Mouse (Mus musculus): ENCODE measurements around the gene Hexim1. TPM values are rescaled to one million over a fixed set of nuclear protein-coding genes. Genes with fewer than 3 reads are reported as not detected.

Hexim1 gene
- total RNA-seq, 2 experiments from 2014 or later: 53.7 to 57.3 TPM

GRCm38 (mm10) chr11:103096979-103097894 is 18.8 kb upstream of the Hexim1 start:
- DNase-seq (ENCODE audit: low spot score in 2 of 2): no peak

- no peak for DNase-seq (ENCODE audit: low spot score in 2 of 2)
Observed at GRCm38 (mm10) chr11:103098531-103099190, 17.4 kb upstream of the Hexim1 start.

DNA sequence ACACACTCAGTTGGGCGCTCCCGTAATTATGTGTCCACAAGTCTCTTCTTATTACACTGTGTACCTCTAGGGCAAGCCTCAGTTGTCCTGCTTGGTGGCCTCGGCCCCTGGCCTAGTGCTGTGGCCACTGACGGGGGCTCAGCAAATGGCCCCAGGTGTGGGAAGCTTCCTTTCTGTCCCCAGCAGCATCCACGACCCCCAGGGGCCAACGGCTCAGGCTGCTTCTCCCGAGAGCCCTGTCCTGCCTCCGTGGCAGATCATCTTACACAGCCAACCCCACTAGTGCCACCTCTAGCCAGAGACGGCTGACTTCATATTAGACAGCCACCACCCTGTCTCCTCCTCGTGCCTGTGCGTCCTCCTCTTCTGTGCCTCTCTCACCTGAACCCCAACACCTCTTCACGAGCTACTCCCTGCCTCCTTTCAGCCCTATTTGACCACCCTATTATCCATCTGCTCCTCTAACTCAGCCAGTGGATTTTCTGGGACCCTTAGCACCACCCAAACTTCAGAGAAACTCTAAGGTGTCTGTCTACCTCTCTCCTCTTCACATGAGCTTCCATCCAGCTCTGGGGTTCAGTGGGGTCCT is 16.6 kb upstream of the Hexim1 start:
- DNase-seq (ENCODE audit: low spot score in 2 of 2): no peak

- DNase-seq (ENCODE audit: low spot score in 2 of 2): no peak
Observed at GRCm38 (mm10) chr11:103100361-103100760, 15.7 kb upstream of the Hexim1 start.

- peak in 1 of 2 experiments; percentile 74 for DNase-seq (ENCODE audit: low spot score in 2 of 2)
Observed at GRCm38 (mm10) chr11:103101481-103101865, 14.6 kb upstream of the Hexim1 start, which contains the start of the genes Plcd3 and Acbd4. Plcd3 (minus strand) TSS chr11:103101658. Acbd4 (plus strand) TSS chr11:103101682.

- peak; percentile 68 to 79 for DNase-seq (ENCODE audit: low spot score in 2 of 2)
Observed at GRCm38 (mm10) chr11:103101866-103102501, 14.0 kb upstream of the Hexim1 start.

- DNase-seq (ENCODE audit: low spot score in 2 of 2): peak; percentile 95 to 98
Observed at GRCm38 (mm10) chr11:103102725-103103349, 13.2 kb upstream of the Hexim1 start.

DNA sequence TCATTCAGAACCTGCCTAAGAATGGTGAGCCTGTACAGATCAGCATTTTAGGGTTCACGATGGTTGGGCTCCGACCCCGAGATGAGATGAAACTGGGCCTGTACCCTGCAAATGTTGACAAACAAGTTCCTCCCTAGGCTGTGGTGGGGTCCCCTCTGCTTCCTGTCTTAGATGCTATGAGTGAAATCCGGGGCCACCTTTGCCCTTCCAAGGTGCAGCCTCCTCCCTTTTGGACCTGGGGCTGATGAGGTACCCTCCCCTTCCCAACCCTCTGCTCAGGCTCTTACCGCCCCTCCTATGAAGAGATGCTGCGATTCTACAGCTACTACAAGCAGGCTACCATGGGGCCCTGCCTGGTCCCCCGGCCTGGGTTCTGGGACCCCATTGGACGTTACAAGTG is 12.4 kb upstream of the Hexim1 start:
- no peak for DNase-seq (ENCODE audit: low spot score in 2 of 2)

DNA sequence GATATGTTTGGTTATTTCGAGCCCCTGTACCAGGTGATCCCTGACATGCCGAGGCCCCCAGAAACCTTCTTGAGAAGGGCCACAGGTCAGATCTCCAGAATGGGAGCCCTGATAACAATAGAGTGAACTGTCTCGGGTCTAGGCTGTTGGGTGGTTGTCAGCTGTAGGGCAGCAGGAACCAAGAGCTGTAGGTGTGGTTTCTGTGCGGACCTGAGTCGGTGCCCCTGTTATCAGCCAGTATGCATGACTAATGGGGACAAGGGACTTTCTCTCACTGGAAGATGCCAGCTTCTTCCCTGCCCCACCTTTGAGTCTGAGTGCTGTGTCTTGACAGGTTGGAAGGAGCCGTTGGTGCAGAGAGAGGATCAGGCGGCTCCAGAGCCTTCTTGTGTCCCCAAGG is 11.6 kb upstream of the Hexim1 start:
- DNase-seq (ENCODE audit: low spot score in 2 of 2): no peak

GRCm38 (mm10) chr11:103105180-103105725 is 10.8 kb upstream of the Hexim1 start:
- DNase-seq (ENCODE audit: low spot score in 2 of 2): no peak

DNA sequence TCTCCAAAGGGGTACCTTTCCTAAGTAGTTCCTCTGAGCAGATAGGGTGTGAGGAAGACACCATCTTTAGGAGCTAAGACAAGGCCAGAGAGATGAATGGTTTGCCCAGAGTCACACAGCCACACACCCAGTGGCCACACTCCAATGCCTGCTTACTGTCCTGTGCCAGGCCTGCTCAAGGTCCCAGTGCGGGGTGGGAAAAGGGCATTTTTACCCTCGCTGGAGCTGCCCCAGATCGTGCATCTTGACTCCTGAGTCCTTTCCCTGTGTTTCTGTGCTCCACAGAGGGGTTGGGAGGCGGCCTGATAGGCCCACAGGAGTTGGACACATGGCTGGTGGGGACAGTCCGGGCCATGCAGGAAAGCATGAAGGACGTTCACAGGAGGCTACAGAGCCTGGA is 10.2 kb upstream of the Hexim1 start:
- no peak for DNase-seq (ENCODE audit: low spot score in 2 of 2)

GRCm38 (mm10) chr11:103106386-103106785 is 9.6 kb upstream of the Hexim1 start:
- no peak for DNase-seq (ENCODE audit: low spot score in 2 of 2)

DNA sequence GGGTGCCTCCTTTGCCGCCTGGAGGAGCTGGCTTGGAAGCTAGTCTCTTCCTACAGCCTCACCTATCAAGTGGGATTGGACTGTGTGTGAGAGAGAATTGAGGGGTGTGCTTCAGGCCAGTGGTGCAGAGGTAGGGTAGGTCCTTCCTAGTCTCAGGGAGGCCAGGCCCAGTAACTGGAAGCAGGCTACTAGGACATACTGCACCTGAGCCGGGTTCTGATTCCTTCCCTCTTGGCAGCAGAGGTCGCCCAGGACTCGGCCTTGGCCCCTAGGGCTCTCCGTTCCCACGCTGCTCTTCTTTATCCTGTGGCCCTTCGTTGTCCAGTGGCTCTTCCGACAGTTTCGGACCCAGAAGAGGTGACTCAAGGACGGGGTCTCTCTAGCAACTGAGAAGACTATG is 4.7 kb upstream of the Hexim1 start:
- no peak for DNase-seq (ENCODE audit: low spot score in 2 of 2)

- no peak for DNase-seq (ENCODE audit: low spot score in 2 of 2)
Observed at GRCm38 (mm10) chr11:103111881-103112551, 4.0 kb upstream of the Hexim1 start.

GRCm38 (mm10) chr11:103112552-103112912 is 3.5 kb upstream of the Hexim1 start:
- DNase-seq (ENCODE audit: low spot score in 2 of 2): no peak

DNA sequence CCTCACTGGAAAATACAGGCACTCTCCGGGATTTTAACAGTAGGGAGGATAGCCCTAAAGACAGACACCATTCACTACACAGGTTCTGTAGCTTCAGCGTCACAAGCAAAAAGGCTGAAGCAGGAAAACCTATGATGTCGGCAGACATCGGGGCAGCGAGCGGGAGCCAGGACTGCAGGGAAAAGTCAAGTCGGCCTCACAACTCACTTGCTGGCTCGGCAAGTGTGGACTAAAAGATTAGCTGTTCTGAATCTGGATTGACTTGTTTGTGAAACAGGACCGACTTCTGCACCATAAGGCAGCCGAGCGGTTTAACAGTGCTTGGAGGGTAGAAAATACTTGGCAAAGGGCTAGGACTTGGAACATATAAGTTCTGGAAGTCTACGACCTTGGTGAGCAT is 3.0 kb upstream of the Hexim1 start:
- DNase-seq (ENCODE audit: low spot score in 2 of 2): no peak

DNA sequence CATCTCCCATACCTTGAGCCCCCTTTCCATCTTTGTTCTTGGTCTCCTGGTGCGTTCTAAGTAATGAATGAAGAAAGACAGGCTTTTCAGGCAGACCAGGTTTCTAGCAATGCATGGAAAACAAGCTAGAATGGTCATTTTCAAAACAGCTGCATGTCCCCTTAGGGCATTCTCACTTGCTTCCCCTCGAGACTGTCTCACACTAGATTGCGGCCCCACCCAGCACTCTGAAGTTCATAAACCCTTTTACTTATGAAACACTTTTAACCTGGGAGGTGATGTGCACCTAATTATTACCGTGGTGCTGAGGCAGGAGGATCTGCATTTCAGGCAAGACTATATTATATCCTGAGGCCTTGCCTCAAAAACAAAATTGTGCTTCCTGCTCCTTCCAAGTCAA is 2.3 kb upstream of the Hexim1 start:
- no peak for DNase-seq (ENCODE audit: low spot score in 2 of 2)

- no peak for DNase-seq (ENCODE audit: low spot score in 2 of 2)
Observed at GRCm38 (mm10) chr11:103114270-103114943, 1.6 kb upstream of the Hexim1 start.

GRCm38 (mm10) chr11:103115163-103116007 is 646 bp upstream of the Hexim1 start:
- peak; percentile 80 to 85 for DNase-seq (ENCODE audit: low spot score in 2 of 2)

All from layer of hippocampus, adult 18-20 months (tissue).